In genomic region chr3:107605304-107605703, GRCm38 (mm10) we compare ENCODE assay signal across 11 mouse cellular contexts. TPM values are rescaled to one million over a fixed set of nuclear protein-coding genes. Genes with fewer than 3 reads are reported as not detected.
DNase-seq lines count a peak whose midpoint lies in the region; ATAC-seq and TF ChIP-seq lines count a peak whose summit lies in the region.
"Had no signal": no experiment of that assay in that cellular context is flagged by ENCODE, and none has a peak within 500 bp of the region (broad histone marks: within the 10 kb centered on the region; RNA-seq: fewer than 3 reads in every experiment).

No protein-coding gene starts in this region.

- H3K36me3 ChIP-seq in hindbrain, postnatal 0 days (ENCODE audit: insufficient read depth, low read length) = no peaks in the 10 kb centered on the region
- H3K36me3 ChIP-seq in lung, embryonic 16.5 days (ENCODE audit: control insufficient read depth, insufficient read depth, low read length) = no peaks in the 10 kb centered on the region
- no peaks in the 10 kb centered on the region for H3K36me3 ChIP-seq in small intestine, adult 2 months (ENCODE audit: control insufficient read depth, insufficient read depth, low read length)
- H3K36me3 ChIP-seq: stomach, embryonic 15.5 days had no signal

- no peaks in the 10 kb centered on the region for H3K4me1 ChIP-seq in hindbrain, postnatal 0 days (ENCODE audit: insufficient read depth, low read length)
- no peaks in the 10 kb centered on the region for H3K4me1 ChIP-seq in lung, embryonic 16.5 days (replicated peaks; ENCODE audit: control insufficient read depth, insufficient read depth, low read length)
- peaks cover 11% of the 10 kb centered on the region; the same call in 1 of the 2 replicates for H3K4me1 ChIP-seq in small intestine, adult 2 months (ENCODE audit: control insufficient read depth, insufficient read depth, insufficient read length, low read length)
- H3K4me1 ChIP-seq: stomach, embryonic 15.5 days had no signal

- no peak overlapping the region for H3K4me3 ChIP-seq in hindbrain, postnatal 0 days (ENCODE audit: low read length)
- no peak overlapping the region for H3K4me3 ChIP-seq in lung, embryonic 16.5 days (ENCODE audit: low read length)
- H3K4me3 ChIP-seq in small intestine, adult 2 months (ENCODE audit: low read depth, low read length) = no peak overlapping the region
- H3K4me3 ChIP-seq: stomach, embryonic 15.5 days had no signal

- H3K27ac ChIP-seq in hindbrain, postnatal 0 days = no peak overlapping the region
- no peak overlapping the region for H3K27ac ChIP-seq in lung, embryonic 16.5 days (ENCODE audit: low read length)
- no peak overlapping the region for H3K27ac ChIP-seq in small intestine, adult 2 months (ENCODE audit: insufficient read depth, low read depth, low read length)
- H3K27ac ChIP-seq: stomach, embryonic 15.5 days had no signal

- peak; percentile 52 to 67 for DNase-seq in cerebellum, adult 18-20 months
- peak; percentile 54 for DNase-seq in right cerebral cortex, postnatal 14 days
- no peak for DNase-seq in right cerebral cortex, postnatal 36 days (ENCODE audit: low spot score in 2 of 2)
- DNase-seq in hindbrain, postnatal 0 days (ENCODE audit: low spot score) = peak; percentile 77

- H3K27me3 ChIP-seq in hindbrain, postnatal 0 days (ENCODE audit: insufficient read depth, low read length) = peaks cover 4% of the 10 kb centered on the region; the same call in 1 of the 2 replicates
- H3K27me3 ChIP-seq in lung, embryonic 16.5 days (ENCODE audit: control insufficient read depth, insufficient read depth, low read depth, low read length) = peaks cover 11% of the 10 kb centered on the region; the same call in 1 of the 2 replicates
- 0 out of 2 replicates have a peak, but pooled peaks cover under 1% of the 10 kb centered on the region for H3K27me3 ChIP-seq in small intestine, adult 2 months (ENCODE audit: control insufficient read depth, insufficient read depth, low read length)

- 6% methylated on average over 4 of the region's 4 CpGs for WGBS in hindbrain, postnatal 0 days
- 3% methylated on average over 4 of the region's 4 CpGs for WGBS in lung, embryonic 16.5 days
- 11% methylated on average over 4 of the region's 4 CpGs for WGBS in small intestine, adult 2 months

- no peak for ATAC-seq in cerebellum, adult (ENCODE audit: insufficient number of reproducible peaks, low FRiP score, low TSS enrichment)
- ATAC-seq in common myeloid progenitor, adult 5-6 weeks (replicated peaks; ENCODE audit: low read depth, poor library complexity, severe bottlenecking) = peak; percentile 81
- ATAC-seq in hindbrain, postnatal 0 days = peak; percentile 69
- ATAC-seq in lung, embryonic 16.5 days (ENCODE audit: low read depth) = 0 out of 2 replicates have a peak, but pooled peaks have one; percentile 39

- TF ChIP-seq POLR2A in small intestine, adult 2 months (IDR thresholded peaks at IDR 0.05; ENCODE audit: low read depth, low read length) = no peak

- no peak overlapping the region for H3K9ac ChIP-seq in hindbrain, postnatal 0 days (replicated peaks; ENCODE audit: low read length)
- no peak overlapping the region for H3K9ac ChIP-seq in lung, embryonic 16.5 days (ENCODE audit: low read length)
- H3K9ac ChIP-seq: stomach, embryonic 15.5 days had no signal

- no peaks in the 10 kb centered on the region for H3K9me3 ChIP-seq in hindbrain, postnatal 0 days (ENCODE audit: low read length)
- H3K9me3 ChIP-seq in lung, embryonic 16.5 days (ENCODE audit: control insufficient read depth, low read length) = no peaks in the 10 kb centered on the region
- H3K9me3 ChIP-seq: stomach, embryonic 15.5 days had no signal

- no peak overlapping the region for H3K4me2 ChIP-seq in hindbrain, postnatal 0 days (ENCODE audit: low read depth, low read length)
- H3K4me2 ChIP-seq in lung, embryonic 16.5 days (ENCODE audit: low read depth, low read length) = no peak overlapping the region
- H3K4me2 ChIP-seq: stomach, embryonic 15.5 days had no signal

- peak; percentile 88 for TF ChIP-seq CTCF in hindbrain, postnatal 0 days (IDR thresholded peaks at IDR 0.05; ENCODE audit: low read depth)
- peak; percentile 94 for TF ChIP-seq CTCF in small intestine, adult 2 months (IDR thresholded peaks at IDR 0.05; ENCODE audit: extremely low read depth, insufficient read length, insufficient replicate concordance, low read depth, low read length)

RNA-seq across cellular contexts. Expression of gene Alx3, which starts 10.5 kb away (rescaled TPM):
- total RNA-seq in common myeloid progenitor, adult 5-6 weeks (2017) = not detected in 2 replicates
- total RNA-seq in hindbrain, postnatal 0 days (2014; rRNA removed) = 0.16 TPM in 1 of 2 replicates, not detected in the other
- 0.45 TPM in 2 replicates for polyA plus RNA-seq in hindbrain, postnatal 0 days (2015; fragmentation: Nextera tagmentation; extraction: Ambion mirVana)
- polyA plus RNA-seq in lung, embryonic 16.5 days (2015; fragmentation: Nextera tagmentation; extraction: Ambion mirVana) = 0.28 TPM in 1 of 2 replicates, not detected in the other
- not detected in 2 replicates for polyA plus RNA-seq in small intestine, adult 2 months (2012; rRNA removed)
- polyA plus RNA-seq: stomach, embryonic 15.5 days had no signal

RNA-seq across cellular contexts. Expression of gene Gm10961, which starts 25.8 kb away (rescaled TPM):
- not detected in 2 replicates for total RNA-seq in common myeloid progenitor, adult 5-6 weeks (2017)
- not detected in 2 replicates for total RNA-seq in hindbrain, postnatal 0 days (2014; rRNA removed)
- not detected in 2 replicates for polyA plus RNA-seq in hindbrain, postnatal 0 days (2015; fragmentation: Nextera tagmentation; extraction: Ambion mirVana)
- not detected in 2 replicates for polyA plus RNA-seq in lung, embryonic 16.5 days (2015; fragmentation: Nextera tagmentation; extraction: Ambion mirVana)
- polyA plus RNA-seq in small intestine, adult 2 months (2012; rRNA removed) = not detected in 2 replicates
- total RNA-seq: ES-E14; layer of hippocampus, adult 8-10 months had no signal
- polyA plus RNA-seq: stomach, embryonic 15.5 days had no signal

RNA-seq across cellular contexts. Expression of gene Strip1, which starts 26.2 kb away (rescaled TPM):
- total RNA-seq in common myeloid progenitor, adult 5-6 weeks (2017) = 17.2 and 21.6 TPM in 2 replicates
- 133 and 135 TPM in 2 replicates for total RNA-seq in hindbrain, postnatal 0 days (2014; rRNA removed)
- polyA plus RNA-seq in hindbrain, postnatal 0 days (2015; fragmentation: Nextera tagmentation; extraction: Ambion mirVana) = 98.2 and 98.7 TPM in 2 replicates
- 38.0 and 39.9 TPM in 2 replicates for polyA plus RNA-seq in lung, embryonic 16.5 days (2015; fragmentation: Nextera tagmentation; extraction: Ambion mirVana)
- 26.0 and 46.9 TPM in 2 replicates for polyA plus RNA-seq in small intestine, adult 2 months (2012; rRNA removed)

RNA-seq across cellular contexts. Expression of gene Ubl4b, which starts 50.4 kb away (rescaled TPM):
- total RNA-seq in common myeloid progenitor, adult 5-6 weeks (2017) = not detected in 2 replicates
- total RNA-seq in hindbrain, postnatal 0 days (2014; rRNA removed) = not detected in 2 replicates
- polyA plus RNA-seq in hindbrain, postnatal 0 days (2015; fragmentation: Nextera tagmentation; extraction: Ambion mirVana) = not detected in 2 replicates
- polyA plus RNA-seq in lung, embryonic 16.5 days (2015; fragmentation: Nextera tagmentation; extraction: Ambion mirVana) = not detected in 2 replicates
- polyA plus RNA-seq in small intestine, adult 2 months (2012; rRNA removed) = not detected in 2 replicates
- total RNA-seq: ES-E14; layer of hippocampus, adult 8-10 months had no signal
- polyA plus RNA-seq: stomach, embryonic 15.5 days had no signal

Comparison
In these comparisons a context has a peak if more than half of its experiments do, and no peak if none do; other contexts are left out.
1. DNase-seq: peak in cerebellum, adult 18-20 months (2 of 2), right cerebral cortex, postnatal 14 days (single experiment) and hindbrain, postnatal 0 days (single experiment); none in right cerebral cortex, postnatal 36 days (0 of 2).